Mouse (Mus musculus): ENCODE results near the gene Ptgis. TPM values are rescaled to one million over a fixed set of nuclear protein-coding genes. Genes with fewer than 3 reads are reported as not detected.

The Ptgis gene
- polyA plus RNA-seq, 1 experiment from 2014 or later: 8.9 TPM

GRCm38 (mm10) chr2:167232132-167233008, 8.0 kb downstream of the Ptgis start:
- Histone ChIP-seq H3K4me1 (replicated peaks; ENCODE audit: control insufficient read depth, insufficient read depth, low read length) (no peaks in the 10 kb centered on the region), H3K9ac (ENCODE audit: low read depth, low read length) (no peak overlapping the region), H3K27me3 (replicated peaks; ENCODE audit: control insufficient read depth, insufficient read depth, low read length) (no peaks in the 10 kb centered on the region), H3K27ac (ENCODE audit: low read depth, low read length) (no peak overlapping the region), H3K9me3 (ENCODE audit: control insufficient read depth) (no peaks in the 10 kb centered on the region), H3K4me2 (replicated peaks; ENCODE audit: low read depth) (no peak overlapping the region), H3K4me3 (ENCODE audit: low read depth, low read length) (no peak overlapping the region), H3K36me3 (ENCODE audit: control insufficient read depth, insufficient read depth) (no peaks in the 10 kb centered on the region)
- no peak for ATAC-seq
- 62% methylated on average over 14 of the region's 14 CpGs for WGBS
- TF ChIP-seq CTCF (IDR thresholded peaks at IDR 0.05; ENCODE audit: low read depth): no peak

GRCm38 (mm10) chr2:167230554-167230953, 9.8 kb downstream of the Ptgis start:
- H3K9ac ChIP-seq (ENCODE audit: low read depth, low read length): 0 out of 2 replicates have a peak overlapping the region, but pooled peaks have one; percentile 18
- no peak overlapping the region for H3K27ac ChIP-seq (ENCODE audit: low read depth, low read length)
- H3K4me2 ChIP-seq (replicated peaks; ENCODE audit: low read depth): peak overlapping the region; percentile 52
- TF ChIP-seq CTCF (IDR thresholded peaks at IDR 0.05; ENCODE audit: low read depth): no peak
- H3K36me3 ChIP-seq (ENCODE audit: control insufficient read depth, insufficient read depth): no peaks in the 10 kb centered on the region
- WGBS: 12% methylated on average over 15 of the region's 15 CpGs
- H3K4me1 ChIP-seq (replicated peaks; ENCODE audit: control insufficient read depth, insufficient read depth, low read length): no peaks in the 10 kb centered on the region
- no peaks in the 10 kb centered on the region for H3K9me3 ChIP-seq (ENCODE audit: control insufficient read depth)
- no peak for ATAC-seq
- H3K4me3 ChIP-seq (ENCODE audit: low read depth, low read length): 0 out of 2 replicates have a peak overlapping the region, but pooled peaks have one; percentile 6
- H3K27me3 ChIP-seq (replicated peaks; ENCODE audit: control insufficient read depth, insufficient read depth, low read length): no peaks in the 10 kb centered on the region

GRCm38 (mm10) chr2:167224937-167225336, 15.5 kb downstream of the Ptgis start:
- TF ChIP-seq CTCF (IDR thresholded peaks at IDR 0.05; ENCODE audit: low read depth): no peak
- Histone ChIP-seq H3K27ac (ENCODE audit: low read depth, low read length) (no peak overlapping the region), H3K36me3 (ENCODE audit: control insufficient read depth, insufficient read depth) (no peaks in the 10 kb centered on the region), H3K9me3 (ENCODE audit: control insufficient read depth) (no peaks in the 10 kb centered on the region), H3K4me1 (replicated peaks; ENCODE audit: control insufficient read depth, insufficient read depth, low read length) (no peaks in the 10 kb centered on the region), H3K4me3 (ENCODE audit: low read depth, low read length) (no peak overlapping the region), H3K27me3 (replicated peaks; ENCODE audit: control insufficient read depth, insufficient read depth, low read length) (no peaks in the 10 kb centered on the region), H3K9ac (ENCODE audit: low read depth, low read length) (no peak overlapping the region), H3K4me2 (replicated peaks; ENCODE audit: low read depth) (no peak overlapping the region)
- ATAC-seq: no peak
- 66% methylated on average over 7 of the region's 7 CpGs for WGBS

DNA sequence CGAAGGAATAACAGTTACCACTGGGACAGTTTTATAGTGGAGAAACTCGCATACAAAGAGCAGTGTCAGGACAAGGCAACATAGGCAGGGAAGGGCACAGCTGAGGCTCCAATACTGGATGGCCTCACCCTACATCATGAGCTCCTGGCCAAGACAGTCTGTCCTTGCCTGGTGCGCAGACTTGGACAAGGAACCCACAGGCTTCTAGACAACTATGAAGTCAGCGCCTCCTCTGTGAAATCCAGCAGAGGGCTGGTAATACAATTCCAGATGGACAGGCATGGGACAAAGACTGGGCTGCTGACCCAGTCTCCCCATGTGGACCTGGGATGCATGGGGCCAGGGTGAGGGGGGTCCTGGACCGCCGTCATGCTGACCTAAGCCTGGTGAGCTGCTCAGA, 16.2 kb downstream of the Ptgis start:
- H3K27me3 ChIP-seq (replicated peaks; ENCODE audit: control insufficient read depth, insufficient read depth, low read length): no peaks in the 10 kb centered on the region
- no peak overlapping the region for H3K4me3 ChIP-seq (ENCODE audit: low read depth, low read length)
- no peak for ATAC-seq
- no peak overlapping the region for H3K4me2 ChIP-seq (replicated peaks; ENCODE audit: low read depth)
- no peak overlapping the region for H3K9ac ChIP-seq (ENCODE audit: low read depth, low read length)
- WGBS: 92% methylated on average over 6 of the region's 6 CpGs
- H3K4me1 ChIP-seq (replicated peaks; ENCODE audit: control insufficient read depth, insufficient read depth, low read length): no peaks in the 10 kb centered on the region
- H3K9me3 ChIP-seq (ENCODE audit: control insufficient read depth): no peaks in the 10 kb centered on the region
- H3K27ac ChIP-seq (ENCODE audit: low read depth, low read length): no peak overlapping the region
- H3K36me3 ChIP-seq (ENCODE audit: control insufficient read depth, insufficient read depth): no peaks in the 10 kb centered on the region
- no peak for TF ChIP-seq CTCF (IDR thresholded peaks at IDR 0.05; ENCODE audit: low read depth)

GRCm38 (mm10) chr2:167222152-167222551, 18.3 kb downstream of the Ptgis start:
- no peak for ATAC-seq
- Histone ChIP-seq H3K9ac (ENCODE audit: low read depth, low read length) (peak overlapping the region; percentile 7; the same call in 1 of the 2 replicates), H3K4me3 (ENCODE audit: low read depth, low read length) (no peak overlapping the region), H3K4me1 (replicated peaks; ENCODE audit: control insufficient read depth, insufficient read depth, low read length) (no peaks in the 10 kb centered on the region), H3K36me3 (ENCODE audit: control insufficient read depth, insufficient read depth) (no peaks in the 10 kb centered on the region), H3K4me2 (replicated peaks; ENCODE audit: low read depth) (no peak overlapping the region), H3K27ac (ENCODE audit: low read depth, low read length) (no peak overlapping the region), H3K9me3 (ENCODE audit: control insufficient read depth) (no peaks in the 10 kb centered on the region), H3K27me3 (replicated peaks; ENCODE audit: control insufficient read depth, insufficient read depth, low read length) (no peaks in the 10 kb centered on the region)
- peak; percentile 92 for TF ChIP-seq CTCF (IDR thresholded peaks at IDR 0.05; ENCODE audit: low read depth)
- WGBS: 31% methylated on average over 7 of the region's 7 CpGs

GRCm38 (mm10) chr2:167221159-167221845, 19.1 kb downstream of the Ptgis start:
- WGBS: 71% methylated on average over 13 of the region's 13 CpGs
- H3K4me2 ChIP-seq (replicated peaks; ENCODE audit: low read depth): no peak overlapping the region

More at GRCm38 (mm10) chr2:167221159-167221845, 19.1 kb downstream of the Ptgis start:
- Histone ChIP-seq H3K4me1 (replicated peaks; ENCODE audit: control insufficient read depth, insufficient read depth, low read length) (no peaks in the 10 kb centered on the region), H3K9ac (ENCODE audit: low read depth, low read length) (no peak overlapping the region), H3K9me3 (ENCODE audit: control insufficient read depth) (no peaks in the 10 kb centered on the region), H3K27me3 (replicated peaks; ENCODE audit: control insufficient read depth, insufficient read depth, low read length) (no peaks in the 10 kb centered on the region), H3K4me3 (ENCODE audit: low read depth, low read length) (no peak overlapping the region), H3K27ac (ENCODE audit: low read depth, low read length) (no peak overlapping the region), H3K36me3 (ENCODE audit: control insufficient read depth, insufficient read depth) (no peaks in the 10 kb centered on the region)
- ATAC-seq: no peak
- TF ChIP-seq CTCF (IDR thresholded peaks at IDR 0.05; ENCODE audit: low read depth): no peak

Data from intestine, postnatal 0 days (tissue).